Mouse (Mus musculus) embryonic facial prominence, embryonic 11.5 days (tissue): ENCODE data around the gene Ccser2. TPM values are rescaled to one million over a fixed set of nuclear protein-coding genes. Genes with fewer than 3 reads are reported as not detected.

Source experiments
- ATAC-seq: fragments of 200-750 bp; cut with Nextera tagmentation; replicated peaks from 2 replicates; pipeline ENCODE4 v1.8.0; 2017; ENCODE audit warnings: low read depth; ENCODE audit not compliant: insufficient number of reproducible peaks, low FRiP score, low TSS enrichment
- DNase-seq: peaks from one replicate; pipeline ENCODE4 v3.0.0-alpha.2; 2015; ENCODE audit warnings: low spot score
- H3K27ac ChIP-seq: fragments of 300-500 bp; sonication (generic); replicated peaks from 2 replicates; pipeline ENCODE4 v1.5.1; 2014; ENCODE audit warnings: mild to moderate bottlenecking, low read depth, low read length, control low read depth
- H3K27me3 ChIP-seq: fragments of 300-500 bp; sonication (generic); 2 replicates; pipeline ENCODE4 v1.6.1; 2014; ENCODE audit warnings: mild to moderate bottlenecking, low read length, moderate library complexity, mixed read lengths; ENCODE audit not compliant: control insufficient read depth, insufficient read depth
- H3K36me3 ChIP-seq: fragments of 300-500 bp; sonication (generic); replicated peaks from 2 replicates; pipeline ENCODE4 v1.6.1; 2014; ENCODE audit warnings: low read depth, mild to moderate bottlenecking, low read length, moderate library complexity, mixed read lengths; ENCODE audit not compliant: control insufficient read depth, insufficient read depth
- H3K4me1 ChIP-seq: fragments of 300-500 bp; sonication (generic); 2 replicates; pipeline ENCODE4 v1.6.1; 2014; ENCODE audit warnings: low read length, mixed read lengths; ENCODE audit not compliant: control insufficient read depth, insufficient read depth
- H3K4me2 ChIP-seq: fragments of 300-500 bp; sonication (generic); 2 replicates; pipeline ENCODE4 v1.6.1; 2014; ENCODE audit warnings: low read depth, mild to moderate bottlenecking, control low read depth, low read length, moderate library complexity
- H3K4me3 ChIP-seq: fragments of 300-500 bp; sonication (generic); 2 replicates; pipeline ENCODE4 v1.5.1; 2014; ENCODE audit warnings: low read depth, low read length, control low read depth
- H3K9ac ChIP-seq: fragments of 300-500 bp; sonication (generic); replicated peaks from 2 replicates; pipeline ENCODE4 v1.6.1; 2014; ENCODE audit warnings: mild to moderate bottlenecking, control low read depth, low read length
- H3K9me3 ChIP-seq: fragments of 300-500 bp; sonication (generic); replicated peaks from 2 replicates; pipeline ENCODE4 v1.6.1; 2016; ENCODE audit warnings: mild to moderate bottlenecking, low read length, inconsistent platforms, mixed read lengths; ENCODE audit not compliant: control insufficient read depth
- WGBS: fragments of 180-500 bp; shearing (Covaris S2); extraction: QIAGEN DNeasy Blood & Tissue Kit; methylation state at CpG from one replicate; pipeline ENCODE4 v1.1.7; 2014; 5-methylcytosine and 5-hydroxymethylcytosine counted together
- polyA plus RNA-seq: library from polyadenylated mRNA; unstranded; fragments of >200 nt; fragmentation: Nextera tagmentation; extraction: Ambion mirVana; gene quantifications from 2 replicates; pipeline ENCODE4 v1.2.1, GENCODE M21; 2014

Gene Ccser2
- polyA plus RNA-seq, 1 experiment from 2014 or later = 34.5 TPM

- no peak for ATAC-seq
- Histone ChIP-seq H3K27ac (no peak overlapping the region), H3K4me2 (no peak overlapping the region), H3K4me1 (no peaks in the 10 kb centered on the region), H3K36me3 (no peaks in the 10 kb centered on the region), H3K27me3 (no peaks in the 10 kb centered on the region), H3K9ac (no peak overlapping the region), H3K9me3 (no peaks in the 10 kb centered on the region), H3K4me3 (no peak overlapping the region)
- no peak for DNase-seq
- WGBS = 71% methylated on average over 7 of the region's 7 CpGs
Observed at GRCm38 (mm10) chr14:36890130-36890529, 78.4 kb downstream of the Ccser2 start.

- DNase-seq (no peak), ATAC-seq (no peak)
- Histone ChIP-seq H3K4me3 (no peak overlapping the region), H3K4me1 (no peaks in the 10 kb centered on the region), H3K36me3 (no peaks in the 10 kb centered on the region; the same call in 1 of the 2 replicates), H3K27ac (no peak overlapping the region), H3K9me3 (no peaks in the 10 kb centered on the region), H3K27me3 (no peaks in the 10 kb centered on the region), H3K4me2 (no peak overlapping the region), H3K9ac (no peak overlapping the region)
- WGBS = 94% methylated on average over 5 of the region's 5 CpGs
Observed at GRCm38 (mm10) chr14:36885680-36886079, 82.9 kb downstream of the Ccser2 start.

GRCm38 (mm10) chr14:36885117-36885516 lies 83.5 kb downstream of the Ccser2 start:
- H3K4me2 ChIP-seq = no peak overlapping the region
- H3K9ac ChIP-seq = no peak overlapping the region
- ATAC-seq = no peak
- no peak for DNase-seq
- no peak overlapping the region for H3K27ac ChIP-seq
- no peak overlapping the region for H3K4me3 ChIP-seq
- 97% methylated on average over 1 of the region's 1 CpGs for WGBS
- no peaks in the 10 kb centered on the region; the same call in 1 of the 2 replicates for H3K36me3 ChIP-seq
- no peaks in the 10 kb centered on the region for H3K9me3 ChIP-seq
- H3K27me3 ChIP-seq = no peaks in the 10 kb centered on the region
- no peaks in the 10 kb centered on the region for H3K4me1 ChIP-seq

- WGBS = 25% methylated on average over 3 of the region's 3 CpGs
- H3K36me3 ChIP-seq = no peaks in the 10 kb centered on the region; the same call in 1 of the 2 replicates
- no peak overlapping the region for H3K27ac ChIP-seq
- ATAC-seq (no peak), DNase-seq (no peak)
- no peak overlapping the region for H3K4me3 ChIP-seq
- H3K9me3 ChIP-seq = no peaks in the 10 kb centered on the region
- H3K9ac ChIP-seq = no peak overlapping the region
- no peaks in the 10 kb centered on the region for H3K27me3 ChIP-seq
- H3K4me2 ChIP-seq = no peak overlapping the region
- H3K4me1 ChIP-seq = no peaks in the 10 kb centered on the region
Observed at GRCm38 (mm10) chr14:36883576-36883975, 85.0 kb downstream of the Ccser2 start.

- Histone ChIP-seq H3K36me3 (no peaks in the 10 kb centered on the region), H3K9me3 (no peaks in the 10 kb centered on the region), H3K27me3 (no peaks in the 10 kb centered on the region), H3K27ac (no peak overlapping the region), H3K9ac (no peak overlapping the region), H3K4me2 (no peak overlapping the region), H3K4me1 (no peaks in the 10 kb centered on the region), H3K4me3 (no peak overlapping the region)
- WGBS = 82% methylated on average over 6 of the region's 6 CpGs
- DNase-seq = no peak
- ATAC-seq = no peak
Observed at GRCm38 (mm10) chr14:36870257-36870656, 98.3 kb downstream of the Ccser2 start.

GRCm38 (mm10) chr14:36868769-36869362 lies 99.7 kb downstream of the Ccser2 start:
- Histone ChIP-seq H3K4me2 (no peak overlapping the region), H3K9me3 (no peaks in the 10 kb centered on the region), H3K9ac (no peak overlapping the region), H3K36me3 (no peaks in the 10 kb centered on the region), H3K27me3 (no peaks in the 10 kb centered on the region), H3K4me3 (no peak overlapping the region), H3K4me1 (no peaks in the 10 kb centered on the region), H3K27ac (no peak overlapping the region)
- DNase-seq (no peak), ATAC-seq (no peak)
- WGBS = 74% methylated on average over 14 of the region's 14 CpGs

GRCm38 (mm10) chr14:36866966-36867700 lies 101.4 kb downstream of the Ccser2 start:
- H3K4me2 ChIP-seq = no peak overlapping the region
- 20% methylated on average over 6 of the region's 6 CpGs for WGBS
- ATAC-seq (no peak), DNase-seq (peak; percentile 86)
- no peak overlapping the region for H3K9ac ChIP-seq
- H3K36me3 ChIP-seq = no peaks in the 10 kb centered on the region
- H3K27ac ChIP-seq = no peak overlapping the region
- H3K9me3 ChIP-seq = no peaks in the 10 kb centered on the region
- no peak overlapping the region for H3K4me3 ChIP-seq
- H3K4me1 ChIP-seq = no peaks in the 10 kb centered on the region
- no peaks in the 10 kb centered on the region for H3K27me3 ChIP-seq

- peak; percentile 86 for DNase-seq
- no peak overlapping the region for H3K4me3 ChIP-seq
- H3K27me3 ChIP-seq = no peaks in the 10 kb centered on the region
- WGBS = 26% methylated on average over 15 of the region's 15 CpGs
- H3K9me3 ChIP-seq = no peaks in the 10 kb centered on the region
- H3K4me1 ChIP-seq = no peaks in the 10 kb centered on the region
- H3K9ac ChIP-seq = no peak overlapping the region
- no peak overlapping the region for H3K4me2 ChIP-seq
- no peak overlapping the region for H3K27ac ChIP-seq
- H3K36me3 ChIP-seq = no peaks in the 10 kb centered on the region
- ATAC-seq = no peak
Observed at GRCm38 (mm10) chr14:36863877-36864489, 104.6 kb downstream of the Ccser2 start.
